Mouse (Mus musculus) midbrain, embryonic 10.5 days (tissue): ENCODE measurements around the gene Necap1. TPM values are rescaled to one million over a fixed set of nuclear protein-coding genes. Genes with fewer than 3 reads are reported as not detected.

Source experiments
- DNase-seq: peaks from one replicate; pipeline ENCODE4 v3.0.0-alpha.2; 2017; ENCODE audit warnings: low spot score
- H3K27ac ChIP-seq: fragments of 300-500 bp; sonication (generic); replicated peaks from 2 replicates; pipeline ENCODE4 v1.5.1; 2016; ENCODE audit warnings: mild to moderate bottlenecking
- H3K27me3 ChIP-seq: fragments of 300-500 bp; sonication (generic); 2 replicates; pipeline ENCODE4 v1.6.1; 2016; ENCODE audit warnings: low read depth, mild to moderate bottlenecking; ENCODE audit not compliant: poor library complexity, severe bottlenecking
- H3K36me3 ChIP-seq: fragments of 300-500 bp; sonication (generic); 2 replicates; pipeline ENCODE4 v1.6.1; 2016; ENCODE audit warnings: mild to moderate bottlenecking, moderate library complexity
- H3K4me1 ChIP-seq: fragments of 300-500 bp; sonication (generic); 2 replicates; pipeline ENCODE4 v1.6.1; 2016
- H3K4me3 ChIP-seq: fragments of 300-500 bp; sonication (generic); 2 replicates; pipeline ENCODE4 v1.5.1; 2016; ENCODE audit warnings: mild to moderate bottlenecking, moderate library complexity
- H3K9me3 ChIP-seq: fragments of 300-500 bp; sonication (generic); replicated peaks from 2 replicates; pipeline ENCODE4 v1.6.1; 2016; ENCODE audit warnings: mild to moderate bottlenecking
- WGBS: fragments of 180-500 bp; shearing (Covaris S2); methylation state at CpG from one replicate; pipeline ENCODE4 v1.1.7; 2016; 5-methylcytosine and 5-hydroxymethylcytosine counted together
- microRNA-seq: library from miRNA; unstranded; fragments of <30 nt; microRNA quantifications from one replicate; pipeline ENCODE4, GENCODE M21; 2017
- polyA plus RNA-seq: library from polyadenylated mRNA; unstranded; fragments of >200 nt; fragmentation: Nextera tagmentation; extraction: Ambion mirVana; gene quantifications from 2 replicates; pipeline ENCODE4 v1.2.1, GENCODE M21; 2016

Necap1 gene
- polyA plus RNA-seq, 1 experiment from 2014 or later: 57.2 TPM

GRCm38 (mm10) chr6:122921451-122921850, 47.2 kb downstream of the Necap1 start, which contains the start of gene Clec4a1:
Clec4a1 (plus strand) TSS chr6:122921848.
- Histone ChIP-seq H3K4me1 (no peaks in the 10 kb centered on the region), H3K36me3 (no peaks in the 10 kb centered on the region), H3K27ac (no peak within 1 kb of the TSS), H3K4me3 (no peak within 1 kb of the TSS), H3K9me3 (no peaks in the 10 kb centered on the region), H3K27me3 (no peaks in the 10 kb centered on the region)
- no peak for DNase-seq
- WGBS: 77% methylated on average over 4 of the region's 4 CpGs

GRCm38 (mm10) chr6:122934845-122935244, 60.6 kb downstream of the Necap1 start:
- Histone ChIP-seq H3K36me3 (no peaks in the 10 kb centered on the region), H3K27me3 (no peaks in the 10 kb centered on the region), H3K9me3 (no peaks in the 10 kb centered on the region), H3K27ac (no peak overlapping the region), H3K4me3 (no peak overlapping the region), H3K4me1 (no peaks in the 10 kb centered on the region)
- DNase-seq: no peak
- 88% methylated on average over 3 of the region's 3 CpGs for WGBS

Small RNA genes within 50 kb of the gene (microRNA-seq; reads per million reads assigned to microRNA genes)
- gene Mir7231: not detected

Other genes with a start within 250 kb of the Necap1 start
- not detected in 2 replicates for gene Dppa3, start 248.1 kb upstream of the Necap1 start, polyA plus RNA-seq
- gene Nanog, start 167.0 kb upstream of the Necap1 start, polyA plus RNA-seq: 0.09 and 0.32 TPM in 2 replicates
- gene Slc2a3, start 72.8 kb upstream of the Necap1 start, polyA plus RNA-seq: 42.0 and 63.0 TPM in 2 replicates
- gene Foxj2, start 54.6 kb upstream of the Necap1 start, polyA plus RNA-seq: 2.0 and 2.4 TPM in 2 replicates
- 1.4 and 1.9 TPM in 2 replicates for gene C3ar1, start 18.3 kb upstream of the Necap1 start, polyA plus RNA-seq
- 1.0 and 1.6 TPM in 2 replicates for gene Clec4a1, start 47.4 kb downstream of the Necap1 start, polyA plus RNA-seq
- gene Clec4a3, start 78.0 kb downstream of the Necap1 start, polyA plus RNA-seq: 0.17 and 0.83 TPM in 2 replicates
- not detected in 2 replicates for gene Clec4a4, start 115.9 kb downstream of the Necap1 start, polyA plus RNA-seq
- gene Clec4b1, start 175.5 kb downstream of the Necap1 start, polyA plus RNA-seq: not detected in 2 replicates
- gene Clec4a2, start 232.0 kb downstream of the Necap1 start, polyA plus RNA-seq: 0.54 and 1.1 TPM in 2 replicates